ENCODE assay signal across 9 mouse cellular contexts in genomic region chr6:50358104-50358679, GRCm38 (mm10).
DNase-seq lines count a peak whose midpoint lies in the region; ATAC-seq and TF ChIP-seq lines count a peak whose summit lies in the region.
"Had no signal": no experiment of that assay in that cellular context is flagged by ENCODE, and none has a peak within 500 bp of the region (broad histone marks: within the 10 kb centered on the region; RNA-seq: fewer than 3 reads in every experiment).

No protein-coding gene starts in this region.

- H3K27ac ChIP-seq in lung, postnatal 0 days (ENCODE audit: low read length), result no peak overlapping the region
- H3K27ac ChIP-seq in intestine, embryonic 15.5 days, result peak overlapping the region; percentile 80

- 36% methylated on average over 16 of the region's 16 CpGs for WGBS in lung, postnatal 0 days
- 54% methylated on average over 16 of the region's 16 CpGs for WGBS in lung, adult 2 months
- 39% methylated on average over 16 of the region's 16 CpGs for WGBS in intestine, embryonic 15.5 days

- no peak for TF ChIP-seq POLR2A in lung, adult 2 months (IDR thresholded peaks at IDR 0.05; ENCODE audit: borderline replicate concordance, extremely low read depth, low read depth, low read length)

- DNase-seq in lung, postnatal 0 days (ENCODE audit: low spot score), result peak; percentile 29
- DNase-seq in lung, adult 2 months, result no peak
- peak; percentile 64 for DNase-seq in gastrocnemius, postnatal 14 days
- DNase-seq in left cerebral cortex, postnatal 25 days (ENCODE audit: low spot score in 2 of 2), result peak; percentile 55 to 87
- DNase-seq in right cerebral cortex, postnatal 4 days, result peak; percentile 38
- DNase-seq in thymus, postnatal 25 days, result no peak
- no peak for DNase-seq in lung, postnatal 14 days

- no peak overlapping the region for H3K9ac ChIP-seq in lung, postnatal 0 days (replicated peaks; ENCODE audit: low read depth)
- H3K9ac ChIP-seq in intestine, embryonic 15.5 days, result no peak overlapping the region

- TF ChIP-seq CTCF in lung, postnatal 0 days (IDR thresholded peaks at IDR 0.05), result no peak
- no peak for TF ChIP-seq CTCF in lung, adult 2 months (IDR thresholded peaks at IDR 0.05; ENCODE audit: insufficient read depth, low read length)

- no peaks in the 10 kb centered on the region for H3K36me3 ChIP-seq in lung, postnatal 0 days (ENCODE audit: insufficient read depth, low read length)
- no peaks in the 10 kb centered on the region for H3K36me3 ChIP-seq in intestine, embryonic 15.5 days
- H3K36me3 ChIP-seq: G1E had no signal

- no peaks in the 10 kb centered on the region for H3K9me3 ChIP-seq in lung, postnatal 0 days (ENCODE audit: low read length)
- H3K9me3 ChIP-seq in intestine, embryonic 15.5 days, result no peaks in the 10 kb centered on the region
- H3K9me3 ChIP-seq: G1E had no signal

- no peak for TF ChIP-seq EP300 in lung, postnatal 0 days (IDR thresholded peaks at IDR 0.05)

- ATAC-seq in lung, postnatal 0 days, result 0 out of 2 replicates have a peak, but pooled peaks have one; percentile 32
- peak; percentile 83 for ATAC-seq in intestine, embryonic 15.5 days

- intact Hi-C loops in gastrocnemius, postnatal 14 days (cut with DNase I; ENCODE audit: low total_unique reads), result no loop called here
- intact Hi-C loops in left cerebral cortex, postnatal 25 days (cut with DNase I), result no loop called here

- no peak overlapping the region for H3K4me2 ChIP-seq in lung, postnatal 0 days (replicated peaks; ENCODE audit: low read depth, low read length)
- H3K4me2 ChIP-seq in intestine, embryonic 15.5 days (replicated peaks), result peak overlapping the region; percentile 38

- H3K4me1 ChIP-seq in lung, postnatal 0 days (ENCODE audit: insufficient read depth, low read depth, low read length), result no peaks in the 10 kb centered on the region
- H3K4me1 ChIP-seq in lung, adult 2 months (ENCODE audit: control insufficient read depth, insufficient read depth, low read length), result peaks cover 3% of the 10 kb centered on the region; the same call in 1 of the 2 replicates
- peaks cover 24% of the 10 kb centered on the region for H3K4me1 ChIP-seq in intestine, embryonic 15.5 days (replicated peaks)

- H3K27me3 ChIP-seq in lung, postnatal 0 days (replicated peaks; ENCODE audit: insufficient read depth, low read length), result no peaks in the 10 kb centered on the region
- H3K27me3 ChIP-seq in intestine, embryonic 15.5 days (replicated peaks), result no peaks in the 10 kb centered on the region

- no peak overlapping the region for H3K4me3 ChIP-seq in lung, postnatal 0 days (ENCODE audit: low read depth, low read length)
- no peak overlapping the region for H3K4me3 ChIP-seq in lung, adult 2 months (replicated peaks; ENCODE audit: extremely low read depth, low read depth, low read length)
- H3K4me3 ChIP-seq in intestine, embryonic 15.5 days (replicated peaks), result no peak overlapping the region

Comparison
In these comparisons a context has a peak if more than half of its experiments do, and no peak if none do; other contexts are left out.
1. DNase-seq: peak in lung, postnatal 0 days (single experiment), gastrocnemius, postnatal 14 days (single experiment), left cerebral cortex, postnatal 25 days (2 of 2) and right cerebral cortex, postnatal 4 days (single experiment); none in lung, adult 2 months (single experiment), thymus, postnatal 25 days (single experiment) and lung, postnatal 14 days (single experiment).